Mouse (Mus musculus): ENCODE data around the gene Gbe1.

The Gbe1 gene

DNA sequence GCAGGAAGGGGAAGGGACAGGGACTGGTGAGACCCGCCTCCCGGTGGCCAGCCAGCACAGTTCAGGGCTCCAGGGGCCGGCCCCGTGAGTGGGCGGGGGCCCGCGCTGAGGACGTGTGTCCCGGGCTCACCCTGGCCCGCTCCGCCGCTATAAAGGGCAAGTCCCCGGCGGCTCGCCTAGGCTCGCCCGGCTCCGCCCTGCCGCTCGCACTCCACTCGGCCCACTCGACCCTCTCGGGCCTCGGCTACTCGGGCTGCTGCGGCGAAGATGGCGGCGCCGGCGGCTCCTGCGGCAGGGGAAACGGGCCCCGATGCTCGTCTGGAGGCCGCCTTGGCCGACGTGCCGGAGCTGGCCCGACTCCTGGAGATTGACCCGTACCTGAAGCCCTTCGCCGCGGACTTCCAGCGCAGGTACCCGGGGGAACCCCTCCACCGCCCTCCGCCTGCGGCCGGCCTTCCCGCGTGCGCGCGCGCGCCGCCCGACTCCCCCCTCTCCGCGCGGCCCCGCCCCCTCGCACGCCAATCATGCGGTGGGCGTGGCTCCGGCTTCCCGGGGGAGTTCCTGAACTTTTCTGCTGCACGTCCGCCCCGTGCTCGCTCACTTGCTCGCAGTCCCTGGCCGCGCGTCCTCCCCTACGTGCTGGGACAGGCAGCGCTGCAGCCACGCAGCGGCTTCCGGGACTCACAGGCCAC lies at the start of gene Gbe1:
Gbe1 (plus strand) TSS at position 64 of the 692 bp plus-strand sequence.
- DNase-seq (ENCODE audit: low spot score), result peak; percentile 91

DNA sequence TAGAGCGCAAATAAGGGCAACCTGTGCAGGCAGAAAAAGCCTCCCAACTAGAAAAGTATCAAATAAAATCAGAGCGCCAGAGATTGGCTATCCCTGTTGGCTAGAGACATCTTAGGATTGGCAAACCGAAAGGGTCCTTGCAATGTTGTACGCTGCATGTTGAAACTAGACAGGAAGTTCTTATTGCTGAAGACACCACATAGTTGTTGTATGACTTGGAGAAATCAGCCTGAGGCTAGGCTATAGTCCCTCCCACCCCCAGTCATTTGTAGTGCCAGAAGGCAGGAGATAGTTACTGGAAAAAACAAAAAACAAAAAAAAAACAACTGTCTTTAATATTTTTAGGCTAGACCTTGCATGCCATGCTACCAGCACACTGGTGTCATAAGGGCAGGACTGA lies 3.1 kb upstream of the Gbe1 start:
- DNase-seq (ENCODE audit: low spot score), result no peak

DNA sequence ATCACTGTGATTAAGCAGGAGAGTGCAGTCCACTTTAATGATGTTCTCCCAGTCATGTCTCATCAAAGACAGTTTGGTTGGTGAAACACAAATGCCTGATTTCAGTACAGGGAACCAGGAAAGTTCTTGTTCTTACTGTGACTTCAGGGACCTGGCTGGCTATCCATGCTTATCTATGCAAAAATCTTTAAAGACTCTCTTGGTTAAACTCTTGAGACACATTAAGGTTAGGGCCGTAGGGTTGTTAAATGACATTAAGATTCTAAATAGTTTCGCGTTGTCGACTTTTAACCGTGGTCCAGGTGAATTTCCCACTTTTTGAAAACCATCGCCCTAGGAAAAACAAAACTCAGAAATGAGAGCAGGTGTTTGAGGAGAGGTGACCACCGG lies 258 bp upstream of the Gbe1 start:
- no peak for DNase-seq (ENCODE audit: low spot score)

DNA sequence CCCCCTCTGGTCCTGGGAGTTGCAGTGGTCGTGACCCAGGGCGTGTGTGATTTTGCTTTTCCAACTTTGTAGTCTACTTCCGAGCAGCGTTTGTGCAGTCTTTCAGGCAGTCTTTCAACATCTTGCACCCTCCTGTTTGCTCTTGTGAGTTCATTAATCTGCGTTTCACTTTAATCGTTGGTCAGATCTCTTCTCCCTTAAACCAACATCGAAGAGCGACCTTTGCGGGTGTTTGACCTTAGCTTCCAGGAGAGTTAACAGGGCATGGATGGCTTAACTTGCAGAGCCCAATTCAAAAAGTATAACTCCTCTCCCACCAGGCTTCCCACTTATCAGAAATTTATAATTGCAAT lies 805 bp downstream of the Gbe1 start:
- no peak for DNase-seq (ENCODE audit: low spot score)

DNA sequence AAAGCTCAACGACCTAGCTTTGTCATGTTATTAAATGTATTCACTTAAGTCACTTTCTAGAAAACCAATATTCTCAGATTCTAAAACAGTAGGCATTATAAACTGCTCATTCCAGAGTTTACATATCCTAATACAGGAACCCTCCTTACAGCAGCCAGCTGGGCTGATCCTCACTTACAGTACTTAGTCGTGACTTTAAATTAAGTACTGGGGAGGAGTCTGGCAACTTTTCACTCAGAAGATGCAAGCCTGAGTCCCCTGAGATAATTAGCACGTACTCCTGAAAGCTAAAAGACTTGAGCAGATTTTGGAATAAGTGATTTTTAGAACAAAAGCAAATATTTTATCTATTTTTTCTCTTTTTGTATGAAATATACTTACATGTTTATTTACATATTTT lies 1.5 kb downstream of the Gbe1 start:
- DNase-seq (ENCODE audit: low spot score), result no peak

DNA sequence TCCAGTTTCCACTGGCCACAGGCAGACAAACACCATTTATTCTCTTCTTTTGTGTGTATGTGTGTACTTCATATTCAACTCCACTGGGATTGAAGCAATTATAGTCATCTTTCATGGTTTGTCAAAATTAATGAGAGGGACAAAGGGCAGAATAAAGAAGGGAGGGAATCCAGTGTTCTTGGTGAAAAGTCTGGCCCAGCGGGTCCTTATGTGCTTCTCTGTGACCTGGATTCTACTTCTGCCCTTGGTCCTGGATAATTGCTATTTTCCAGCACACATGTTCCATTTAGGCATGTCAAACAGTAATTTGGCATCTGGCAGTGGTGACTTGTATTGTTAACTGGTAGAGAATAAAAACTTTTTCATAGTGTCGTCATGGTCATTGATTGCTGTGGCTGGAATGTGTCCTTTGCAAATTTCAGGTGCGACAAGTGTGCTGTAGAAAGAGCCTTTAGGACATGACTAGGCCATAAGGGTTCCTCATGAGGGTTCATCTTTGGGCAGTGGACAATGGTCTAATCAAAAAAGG lies 2.2 kb downstream of the Gbe1 start:
- no peak for DNase-seq (ENCODE audit: low spot score)

DNA sequence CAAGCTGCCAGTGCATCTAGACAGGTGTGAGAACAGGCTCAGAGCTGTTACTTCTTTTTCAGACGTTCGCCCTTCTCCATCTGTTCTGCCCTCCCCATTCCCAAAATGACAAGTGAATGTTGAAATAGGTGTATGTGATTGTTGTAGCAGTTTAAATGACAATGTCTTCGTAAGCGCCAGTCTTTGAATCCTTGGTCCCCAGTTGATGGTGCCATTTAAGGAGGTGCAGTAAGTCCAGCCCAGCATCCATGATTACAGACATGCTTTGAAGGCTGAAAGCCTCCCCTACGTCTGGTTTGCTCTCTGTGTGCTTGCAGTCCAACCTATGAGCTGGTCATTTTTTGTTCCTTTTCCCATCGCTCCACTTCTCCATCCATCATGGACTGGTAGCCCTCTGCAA lies 5.6 kb downstream of the Gbe1 start:
- no peak for DNase-seq (ENCODE audit: low spot score)

DNA sequence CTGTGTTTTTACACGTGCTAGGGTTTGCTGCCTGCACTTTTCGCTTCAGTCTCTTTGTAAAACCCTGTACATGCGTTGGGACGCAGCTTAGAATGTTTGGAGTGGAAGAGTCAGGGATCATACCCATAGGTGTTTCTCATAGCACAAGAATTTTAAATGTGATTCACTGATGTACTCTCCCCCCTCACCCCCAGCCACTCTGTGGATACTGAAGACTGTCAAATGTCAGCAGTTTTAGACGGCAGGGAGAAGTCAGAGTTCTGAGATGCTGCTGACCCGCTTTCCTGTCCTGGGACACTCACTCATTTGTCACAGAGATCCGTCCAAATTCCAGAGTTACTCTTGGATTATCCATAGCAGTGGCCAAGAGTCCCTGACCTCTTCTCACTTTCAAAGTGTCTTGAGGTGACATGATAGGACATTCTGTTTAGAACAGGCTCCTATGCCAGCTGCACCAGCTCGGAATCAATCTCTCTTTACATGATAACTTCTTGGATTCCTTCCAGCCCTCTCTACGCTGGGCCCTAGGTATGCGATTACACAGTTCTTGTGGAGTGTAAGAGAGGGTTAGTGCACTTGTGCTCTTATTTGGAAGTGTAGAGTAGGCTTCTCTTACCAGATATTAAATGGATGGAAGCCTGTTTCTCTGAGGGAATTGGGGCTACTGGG lies 7.0 kb downstream of the Gbe1 start:
- DNase-seq (ENCODE audit: low spot score), result no peak

DNA sequence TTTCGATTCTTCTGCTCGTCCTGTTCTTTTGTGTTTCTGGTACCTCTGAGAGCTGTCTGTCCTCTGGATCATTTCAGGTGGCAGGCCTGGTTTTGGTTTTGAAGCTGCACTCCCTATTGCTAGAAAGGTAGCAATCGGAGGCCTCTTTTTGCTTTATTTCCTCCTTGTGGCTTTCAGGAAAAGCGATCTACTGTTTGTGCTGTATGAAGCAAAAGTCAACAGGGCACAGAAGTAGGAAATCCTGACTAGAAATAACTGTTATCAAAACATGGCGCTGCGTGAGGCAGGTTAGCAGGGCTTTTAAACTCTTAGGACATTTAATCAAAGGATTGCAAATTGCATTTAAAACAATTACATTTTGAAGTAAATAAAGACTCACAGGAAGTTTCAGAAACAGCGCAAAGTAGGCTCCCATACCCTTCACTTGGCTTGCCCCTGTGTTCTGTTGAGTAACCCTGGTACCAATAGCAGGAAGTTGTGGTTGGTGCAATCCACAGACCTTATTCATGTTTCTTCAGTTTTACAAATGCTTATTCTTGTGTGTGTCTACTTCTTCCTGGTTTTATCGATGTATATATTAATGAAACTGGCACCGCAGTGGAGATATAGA lies 12.7 kb downstream of the Gbe1 start:
- peak; percentile 60 for DNase-seq (ENCODE audit: low spot score)

DNA sequence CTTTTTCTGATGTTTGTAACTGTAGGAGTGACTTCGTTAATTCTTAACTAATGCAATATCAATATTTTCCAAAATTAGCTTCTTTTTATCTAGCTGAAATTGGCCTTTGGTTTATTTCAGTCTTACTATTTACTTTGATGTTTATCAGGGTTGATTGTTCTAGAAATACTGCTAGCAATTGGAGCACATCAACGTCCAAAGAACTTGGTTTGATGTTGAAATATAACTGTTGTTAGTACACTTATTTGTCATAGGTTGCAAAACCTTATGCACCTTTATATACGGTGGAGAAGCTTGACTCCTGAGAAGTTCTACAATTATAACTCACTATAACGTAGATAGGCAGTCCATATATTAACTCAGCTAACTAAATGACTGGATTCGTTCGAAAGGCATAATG lies 14.8 kb downstream of the Gbe1 start:
- no peak for DNase-seq (ENCODE audit: low spot score)

DNA sequence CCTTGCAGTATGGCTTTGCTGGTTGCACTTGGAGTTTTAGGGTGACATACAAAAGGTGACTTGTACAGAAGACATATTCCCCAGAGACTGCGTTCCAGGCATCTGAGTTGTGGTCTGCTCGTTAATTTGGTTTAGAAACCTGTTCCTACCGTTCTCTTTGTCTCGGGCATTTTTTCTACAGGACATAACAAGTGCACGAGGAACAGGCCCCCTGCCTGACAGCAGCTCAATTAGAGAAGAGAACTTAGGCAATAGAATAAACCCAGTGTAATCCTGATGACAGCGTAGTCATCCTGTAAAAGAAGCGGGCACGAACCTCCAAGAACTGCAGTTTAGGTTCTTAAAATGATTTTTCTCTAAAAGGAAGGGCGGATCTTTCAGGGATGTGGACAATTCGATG lies 15.3 kb downstream of the Gbe1 start:
- no peak for DNase-seq (ENCODE audit: low spot score)

DNA sequence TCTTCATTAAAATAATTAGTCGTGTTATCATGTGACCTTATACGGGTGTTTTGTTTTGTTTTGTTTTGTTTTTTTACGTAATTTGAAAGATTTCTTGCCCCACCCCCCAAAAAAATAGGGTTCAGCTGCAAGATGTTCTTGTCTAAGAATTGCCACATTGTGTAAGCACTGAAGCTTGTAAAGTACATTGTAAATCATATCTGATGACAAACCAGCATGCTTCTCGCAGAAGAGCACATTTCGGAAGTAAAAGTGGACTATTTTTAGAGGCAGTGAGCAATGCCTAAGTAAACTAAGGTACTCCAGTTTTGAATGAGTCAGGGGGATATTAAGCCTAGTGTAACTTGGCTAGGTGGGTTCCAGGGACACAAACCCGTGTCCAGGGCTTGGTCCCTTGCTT lies 15.7 kb downstream of the Gbe1 start:
- DNase-seq (ENCODE audit: low spot score), result no peak

DNA sequence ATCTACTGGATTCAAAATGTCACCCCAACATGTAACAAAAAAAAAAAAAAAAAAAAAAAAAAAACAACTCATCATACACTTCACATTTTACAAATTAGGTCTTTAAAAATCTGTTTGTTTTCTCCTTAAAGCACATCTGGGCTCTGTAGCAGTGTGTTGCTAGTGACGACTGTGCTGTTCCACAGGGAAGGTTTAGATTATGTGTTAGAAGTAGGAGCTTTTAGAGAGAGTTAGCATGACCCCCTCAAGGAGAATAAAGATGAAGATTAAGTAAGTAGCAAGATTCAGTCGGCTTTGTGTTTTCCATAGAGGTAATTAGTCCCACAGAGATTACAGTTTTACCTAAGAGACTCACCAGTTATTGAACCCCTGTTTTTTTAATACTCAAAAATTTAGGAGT lies 16.3 kb downstream of the Gbe1 start:
- DNase-seq (ENCODE audit: low spot score), result no peak

DNA sequence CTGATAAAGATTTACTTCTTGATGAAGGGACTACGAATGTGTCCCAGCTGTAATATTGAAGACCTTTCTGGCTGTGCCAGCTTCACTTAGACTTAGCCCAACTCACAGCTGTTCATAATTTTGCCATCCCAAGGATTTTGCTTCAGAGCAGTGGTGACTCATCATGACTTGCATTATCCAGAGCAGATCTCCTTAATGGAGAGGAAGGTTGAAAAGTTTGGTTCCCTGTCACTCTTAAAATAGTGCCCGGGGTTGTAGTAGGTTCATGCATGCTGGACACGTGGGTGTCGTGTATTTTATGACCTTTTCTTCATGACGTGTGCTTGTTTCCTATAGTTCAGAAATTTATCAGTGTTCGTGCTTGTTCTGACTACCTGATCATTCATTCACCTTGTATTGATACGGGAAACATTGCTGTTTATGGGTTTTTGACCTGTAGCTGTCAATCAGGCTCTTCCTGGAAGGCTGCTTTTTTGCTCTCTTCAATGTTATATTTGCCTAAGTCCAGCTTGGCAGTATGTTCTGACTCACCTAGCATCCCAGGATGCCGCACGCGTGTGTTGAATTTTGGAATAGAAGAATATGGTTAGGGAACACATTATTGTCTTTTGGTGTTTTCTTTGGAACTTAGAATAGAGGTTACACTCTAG lies 17.0 kb downstream of the Gbe1 start:
- no peak for DNase-seq (ENCODE audit: low spot score)

DNA sequence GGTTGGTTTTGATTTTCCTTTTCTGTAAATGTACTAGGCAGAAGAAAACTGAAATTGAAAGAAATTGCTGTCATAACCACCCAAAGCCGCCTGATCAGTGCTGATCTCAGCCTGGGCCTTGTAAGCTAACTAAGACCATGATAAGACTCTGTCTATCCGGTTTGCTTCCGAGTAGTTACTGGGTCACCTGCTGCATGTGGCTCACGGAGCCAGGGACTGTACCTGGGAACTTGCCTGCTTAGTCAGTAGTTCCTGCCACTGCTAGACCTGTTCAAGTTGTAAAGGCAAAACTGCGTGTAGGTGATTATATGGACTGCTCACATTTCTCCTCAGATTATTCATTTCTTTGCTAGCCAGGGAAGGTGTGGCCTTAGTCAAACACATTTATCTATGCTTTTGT lies 21.1 kb downstream of the Gbe1 start:
- no peak for DNase-seq (ENCODE audit: low spot score)

DNA sequence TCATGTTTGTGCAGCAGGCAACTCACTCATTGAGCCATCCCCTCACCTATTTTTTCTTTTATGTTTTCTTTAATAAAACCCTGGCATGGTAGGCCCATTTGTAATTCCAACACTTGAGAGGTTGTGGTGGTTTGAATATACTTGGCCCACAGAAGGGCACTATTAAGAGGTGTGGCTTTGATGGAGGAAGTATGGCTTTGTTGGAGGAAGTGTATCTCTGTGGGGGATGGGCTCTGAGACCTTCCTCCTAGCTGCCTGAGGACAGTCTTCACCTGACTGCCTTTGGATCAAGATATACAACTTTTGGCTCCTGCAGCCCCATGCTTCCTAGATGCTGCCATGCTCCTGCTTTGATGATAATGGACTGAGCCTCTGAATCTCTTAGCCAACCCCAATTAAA lies 21.7 kb downstream of the Gbe1 start:
- no peak for DNase-seq (ENCODE audit: low spot score)

DNA sequence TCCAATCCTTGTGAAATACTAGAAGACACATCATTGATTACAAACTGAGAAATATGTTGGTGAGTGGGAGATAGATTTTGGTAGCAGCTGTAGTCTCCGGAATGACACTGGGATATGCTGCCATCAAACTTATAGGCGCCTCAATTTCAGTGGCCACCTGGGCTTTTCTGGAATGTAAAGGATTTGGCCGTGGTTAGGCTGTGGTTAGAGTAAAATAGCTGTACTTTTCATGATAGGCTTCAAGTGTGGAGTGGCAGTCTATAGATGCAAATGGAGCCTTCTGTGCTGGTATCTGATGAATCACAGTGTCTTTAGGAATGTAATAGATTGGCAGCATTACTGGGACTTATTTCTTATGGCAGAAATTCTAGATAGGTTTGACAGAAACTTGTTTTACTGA lies 23.9 kb downstream of the Gbe1 start:
- no peak for DNase-seq (ENCODE audit: low spot score)

DNA sequence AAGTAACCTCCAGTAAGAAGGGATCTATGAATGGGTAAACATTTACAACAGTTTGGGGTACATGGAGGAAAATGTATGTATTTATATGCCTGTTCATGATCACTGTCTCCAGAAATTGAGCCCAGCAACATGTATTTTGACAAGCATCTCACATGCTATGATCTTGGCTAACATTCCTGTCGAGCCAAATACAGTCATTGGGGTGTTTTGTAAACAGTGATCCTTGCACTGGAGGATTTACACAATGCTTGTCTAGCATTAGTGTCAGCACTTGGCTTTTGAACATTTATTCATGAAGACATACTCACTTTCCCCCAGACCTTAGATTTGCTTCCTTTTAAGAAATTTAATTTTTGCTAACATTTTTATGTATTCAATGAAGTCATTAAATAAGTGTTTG lies 30.7 kb downstream of the Gbe1 start:
- no peak for DNase-seq (ENCODE audit: low spot score)

DNA sequence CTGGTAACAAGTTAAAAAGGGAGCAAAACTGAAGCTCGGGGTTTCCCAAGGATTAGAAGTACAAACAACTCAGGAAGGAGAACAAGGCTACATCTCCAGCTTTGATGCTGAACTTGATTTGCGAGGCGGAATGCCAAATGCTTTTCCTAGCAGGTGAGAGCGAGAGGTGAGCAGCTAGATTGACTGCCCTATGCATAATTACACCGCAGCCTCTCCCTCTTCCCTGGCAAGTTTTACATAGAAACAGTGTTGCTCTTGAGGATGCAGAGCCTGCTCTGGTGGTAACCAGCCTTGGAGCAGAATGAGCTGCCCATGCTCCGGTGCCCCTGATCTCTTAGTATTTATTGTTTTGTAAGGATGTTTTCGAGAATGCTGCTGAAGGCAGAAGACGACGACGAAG lies 31.9 kb downstream of the Gbe1 start:
- DNase-seq (ENCODE audit: low spot score), result no peak

DNA sequence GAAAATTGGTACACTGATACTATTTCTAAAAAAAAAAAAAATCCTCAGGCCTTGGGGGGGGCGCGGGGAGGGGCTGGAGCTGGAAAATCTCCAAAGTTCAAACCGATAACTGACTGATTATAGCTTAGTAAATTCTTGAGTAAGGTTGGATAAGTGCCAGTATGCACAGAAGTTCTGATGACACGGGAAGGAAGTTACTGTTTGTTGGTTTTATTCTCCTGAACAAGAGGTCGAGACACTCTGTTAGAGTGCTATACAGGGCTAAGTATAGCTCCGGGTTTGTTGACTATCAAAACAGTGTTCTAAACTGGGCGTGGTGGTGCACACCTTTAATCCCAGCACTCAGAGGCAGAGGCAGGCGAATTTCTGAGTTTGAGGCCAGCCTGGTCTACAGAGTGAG lies 36.3 kb downstream of the Gbe1 start:
- DNase-seq (ENCODE audit: low spot score), result no peak

DNA sequence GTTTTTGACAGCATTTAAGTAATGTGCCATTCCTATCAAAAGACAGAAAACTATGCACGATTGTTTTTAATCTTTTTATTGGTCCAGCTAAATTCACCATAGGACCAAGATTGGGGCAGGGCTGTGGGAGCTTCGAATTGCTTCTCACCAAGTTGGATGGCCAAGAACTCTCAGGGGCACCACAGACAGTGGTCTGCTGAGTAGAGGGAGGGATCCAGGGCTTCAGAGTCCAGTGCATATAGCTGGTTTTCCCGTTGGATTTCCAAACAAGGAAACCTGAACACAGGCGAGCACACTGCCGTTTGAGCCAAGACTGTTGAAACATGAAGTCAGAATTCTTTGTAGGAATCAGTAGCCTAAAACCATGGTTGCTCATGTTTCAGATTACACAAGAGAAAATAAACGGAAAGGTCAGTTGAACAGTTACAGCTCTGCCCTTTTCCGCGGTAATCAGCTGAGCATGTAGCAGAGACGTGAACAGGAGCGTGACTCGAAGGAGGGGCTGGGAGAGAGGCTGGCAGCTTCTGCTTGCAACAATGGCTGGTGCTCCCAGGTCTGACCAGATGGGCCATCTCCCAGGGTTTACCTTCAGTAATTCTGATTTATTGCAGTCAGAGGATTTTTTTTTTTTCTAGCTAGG lies 38.0 kb downstream of the Gbe1 start:
- no peak for DNase-seq (ENCODE audit: low spot score)

DNA sequence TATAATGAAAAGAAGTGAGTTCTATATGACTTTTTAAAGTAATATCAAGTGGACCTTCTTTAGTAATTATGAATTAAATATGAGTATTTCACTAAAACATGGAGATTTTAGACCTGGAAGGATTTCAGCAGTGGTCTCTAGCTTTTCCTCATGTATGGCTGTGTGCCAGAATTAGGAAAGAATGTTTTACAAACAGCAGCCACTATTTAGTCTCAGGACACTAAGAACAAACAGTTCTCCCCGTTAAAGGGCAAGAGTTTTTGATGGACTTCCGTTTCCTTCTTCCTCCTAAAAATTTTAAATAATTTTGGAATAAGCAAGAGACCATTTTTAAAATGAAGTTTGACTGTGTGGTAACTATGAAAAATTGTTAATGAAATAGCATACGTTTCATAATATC lies 38.8 kb downstream of the Gbe1 start:
- DNase-seq (ENCODE audit: low spot score), result no peak

DNA sequence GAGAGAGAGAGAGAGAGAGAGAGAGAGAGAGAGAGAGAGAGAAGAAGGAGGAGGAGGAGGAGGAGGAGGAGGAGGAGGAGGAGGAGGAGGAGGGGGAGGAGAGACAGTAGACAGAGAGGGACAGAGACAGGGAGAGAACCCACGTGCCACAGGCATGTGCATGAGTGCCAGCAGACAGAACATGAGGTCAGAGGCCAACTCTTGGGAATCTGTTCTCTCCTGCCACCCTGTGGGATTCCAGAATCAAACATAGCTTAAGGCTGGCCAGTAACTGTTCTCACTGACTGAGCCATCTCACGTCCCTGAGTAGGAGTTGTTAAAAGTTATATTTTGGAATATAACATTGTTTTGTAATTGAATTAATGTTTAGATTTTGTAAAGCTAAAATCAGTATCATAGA lies 39.3 kb downstream of the Gbe1 start:
- no peak for DNase-seq (ENCODE audit: low spot score)

Data from T-cell, adult 2 months (primary cell).